Mouse (Mus musculus): ENCODE data around the gene Zfp715.

GRCm38 (mm10) chr7:43351154-43351553, 38.1 kb upstream of the Zfp715 start, which contains the start of gene Siglecf:
- TF ChIP-seq IRF4 (IDR thresholded peaks at IDR 0.05; ENCODE audit: low read depth, low read length) (no peak), USF2 (conservative IDR thresholded peaks at IDR 0.05; ENCODE audit: low read depth, low read length) (no peak), CTCF (conservative IDR thresholded peaks at IDR 0.05 in 1 of 2, IDR thresholded peaks at IDR 0.05 in 1 of 2; ENCODE audit: low read depth in 2 of 2, low read length in 2 of 2) (no peak), JUN (IDR thresholded peaks at IDR 0.05; ENCODE audit: insufficient read depth, low read depth, low read length) (no peak), UBTF (IDR thresholded peaks at IDR 0.05; ENCODE audit: low read depth, low read length) (no peak), SIN3A (IDR thresholded peaks at IDR 0.05; ENCODE audit: low read length) (no peak), ZNF384 (IDR thresholded peaks at IDR 0.05; ENCODE audit: low read depth, low read length) (no peak), ZC3H11A (IDR thresholded peaks at IDR 0.05; ENCODE audit: low read depth, low read length) (no peak), JUND (conservative IDR thresholded peaks at IDR 0.05; ENCODE audit: low read depth, low read length) (no peak), POLR2A (IDR thresholded peaks at IDR 0.05; ENCODE audit: low read depth, low read length) (no peak), TBP (conservative IDR thresholded peaks at IDR 0.05; ENCODE audit: low read depth, low read length) (no peak), EP300 (IDR thresholded peaks at IDR 0.05; ENCODE audit: low read length) (no peak), USF1 (IDR thresholded peaks at IDR 0.05; ENCODE audit: low read depth, low read length) (no peak)
